Mouse (Mus musculus): ENCODE measurements around the gene Wfikkn1. TPM values are rescaled to one million over a fixed set of nuclear protein-coding genes. Genes with fewer than 3 reads are reported as not detected.
A peak's percentile ranks its signal among the peaks of the same experiment; 100 is the strongest.

The Wfikkn1 gene
- polyA plus RNA-seq, 1 experiment from 2014 or later: 0.42 TPM

- H3K4me3 ChIP-seq (ENCODE audit: low read depth, low read length): no peak overlapping the region
- no peak overlapping the region for H3K27ac ChIP-seq (replicated peaks; ENCODE audit: low read depth, low read length)
- no peaks in the 10 kb centered on the region for H3K27me3 ChIP-seq (replicated peaks; ENCODE audit: control insufficient read depth, insufficient read depth, low read length)
- peak; percentile 79 for DNase-seq (ENCODE audit: low spot score)
- no peak overlapping the region for H3K4me2 ChIP-seq (ENCODE audit: low read depth, low read length)
- H3K36me3 ChIP-seq (ENCODE audit: control insufficient read depth, insufficient read depth, low read length): peaks cover 14% of the 10 kb centered on the region; the same call in 1 of the 2 replicates
- H3K9ac ChIP-seq (ENCODE audit: low read depth, low read length): no peak overlapping the region
- ATAC-seq (ENCODE audit: low read depth): peak; percentile 86
- no peaks in the 10 kb centered on the region for H3K4me1 ChIP-seq (ENCODE audit: control insufficient read depth, insufficient read depth, low read length)
- 35% methylated on average over 2 of the region's 2 CpGs for WGBS
- H3K9me3 ChIP-seq (ENCODE audit: control insufficient read depth, low read length): no peaks in the 10 kb centered on the region
Measured at GRCm38 (mm10) chr17:25893975-25894617, 13.4 kb upstream of the Wfikkn1 start.

GRCm38 (mm10) chr17:25888837-25889236 lies 8.2 kb upstream of the Wfikkn1 start:
- H3K27me3 ChIP-seq (replicated peaks; ENCODE audit: control insufficient read depth, insufficient read depth, low read length): no peaks in the 10 kb centered on the region
- peaks cover 44% of the 10 kb centered on the region for H3K36me3 ChIP-seq (ENCODE audit: control insufficient read depth, insufficient read depth, low read length)
- H3K4me3 ChIP-seq (ENCODE audit: low read depth, low read length): no peak overlapping the region
- no peak overlapping the region for H3K4me2 ChIP-seq (ENCODE audit: low read depth, low read length)
- WGBS: 89% methylated on average over 3 of the region's 3 CpGs
- no peaks in the 10 kb centered on the region for H3K9me3 ChIP-seq (ENCODE audit: control insufficient read depth, low read length)
- no peak for ATAC-seq (ENCODE audit: low read depth)
- DNase-seq (ENCODE audit: low spot score): no peak
- no peak overlapping the region for H3K9ac ChIP-seq (ENCODE audit: low read depth, low read length)
- H3K27ac ChIP-seq (replicated peaks; ENCODE audit: low read depth, low read length): no peak overlapping the region
- no peaks in the 10 kb centered on the region for H3K4me1 ChIP-seq (ENCODE audit: control insufficient read depth, insufficient read depth, low read length)

DNA sequence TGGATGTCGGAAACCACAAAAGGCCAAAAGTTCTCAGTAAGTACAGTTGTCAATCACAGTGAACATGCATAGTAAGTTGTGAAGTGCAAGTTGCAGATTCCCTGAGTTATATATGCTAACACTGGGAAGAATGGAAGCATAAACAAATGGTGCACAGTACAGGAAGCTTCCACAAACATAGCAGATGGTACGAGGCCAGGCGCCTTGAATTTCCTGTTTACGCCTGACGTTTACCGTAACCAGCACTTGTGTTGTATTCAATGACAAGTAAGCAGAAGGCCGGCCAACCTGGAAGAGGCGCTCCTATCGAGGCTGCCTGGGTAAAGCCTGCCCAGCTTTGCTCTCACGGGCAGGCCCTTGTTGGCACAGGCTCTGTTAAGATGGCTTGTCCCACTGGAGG lies 6.8 kb upstream of the Wfikkn1 start:
- H3K4me3 ChIP-seq (ENCODE audit: low read depth, low read length): no peak overlapping the region
- H3K4me1 ChIP-seq (ENCODE audit: control insufficient read depth, insufficient read depth, low read length): no peaks in the 10 kb centered on the region
- no peak overlapping the region for H3K27ac ChIP-seq (replicated peaks; ENCODE audit: low read depth, low read length)
- ATAC-seq (ENCODE audit: low read depth) (no peak), DNase-seq (ENCODE audit: low spot score) (no peak)
- H3K4me2 ChIP-seq (ENCODE audit: low read depth, low read length): no peak overlapping the region
- H3K9me3 ChIP-seq (ENCODE audit: control insufficient read depth, low read length): no peaks in the 10 kb centered on the region
- peaks cover 58% of the 10 kb centered on the region for H3K36me3 ChIP-seq (ENCODE audit: control insufficient read depth, insufficient read depth, low read length)
- no peaks in the 10 kb centered on the region for H3K27me3 ChIP-seq (replicated peaks; ENCODE audit: control insufficient read depth, insufficient read depth, low read length)
- H3K9ac ChIP-seq (ENCODE audit: low read depth, low read length): no peak overlapping the region
- WGBS: 82% methylated on average over 10 of the region's 10 CpGs

DNA sequence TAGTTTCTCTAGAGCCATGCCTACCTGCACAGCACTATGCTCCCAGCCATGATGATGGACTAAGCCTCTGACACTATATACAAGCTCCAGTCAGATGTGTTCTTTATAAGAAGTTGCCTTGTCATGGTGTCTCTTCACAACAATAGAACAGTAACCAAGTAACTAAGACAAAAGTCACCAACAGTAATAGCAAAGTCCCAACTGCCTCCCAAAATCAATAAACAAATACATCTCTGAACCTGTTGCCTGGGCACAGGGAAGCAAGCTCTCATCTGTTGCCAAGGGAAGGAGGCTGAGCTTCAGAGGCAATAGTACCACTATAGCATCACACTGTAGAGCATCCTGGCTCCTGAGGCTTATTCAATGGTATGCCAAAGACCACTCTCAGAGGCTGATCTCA lies 6.1 kb upstream of the Wfikkn1 start:
- no peak overlapping the region for H3K4me3 ChIP-seq (ENCODE audit: low read depth, low read length)
- H3K4me1 ChIP-seq (ENCODE audit: control insufficient read depth, insufficient read depth, low read length): no peaks in the 10 kb centered on the region
- H3K4me2 ChIP-seq (ENCODE audit: low read depth, low read length): no peak overlapping the region
- no peaks in the 10 kb centered on the region for H3K9me3 ChIP-seq (ENCODE audit: control insufficient read depth, low read length)
- H3K9ac ChIP-seq (ENCODE audit: low read depth, low read length): no peak overlapping the region
- H3K27me3 ChIP-seq (replicated peaks; ENCODE audit: control insufficient read depth, insufficient read depth, low read length): no peaks in the 10 kb centered on the region
- peaks cover 65% of the 10 kb centered on the region for H3K36me3 ChIP-seq (ENCODE audit: control insufficient read depth, insufficient read depth, low read length)
- DNase-seq (ENCODE audit: low spot score): no peak
- ATAC-seq (ENCODE audit: low read depth): no peak
- no peak overlapping the region for H3K27ac ChIP-seq (replicated peaks; ENCODE audit: low read depth, low read length)

DNA sequence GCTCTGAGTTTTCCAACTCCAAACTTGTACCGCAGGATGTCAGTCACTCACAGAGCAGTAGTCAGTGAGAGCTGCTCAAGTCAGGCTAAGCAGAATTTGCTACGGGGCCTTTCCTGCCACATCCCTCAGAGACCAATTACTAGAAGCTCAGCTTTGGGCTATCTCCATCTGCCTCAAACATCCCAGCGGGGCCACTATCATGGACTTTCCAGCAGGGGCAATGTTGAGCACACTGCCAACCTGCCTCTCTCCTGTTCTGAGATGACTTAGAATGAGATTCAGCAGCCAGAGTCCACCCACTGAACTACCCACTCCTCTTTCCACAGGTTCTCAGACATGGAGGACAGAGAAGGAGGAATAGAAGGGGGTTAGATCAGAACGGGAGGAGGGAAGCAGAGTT lies 5.0 kb upstream of the Wfikkn1 start:
- DNase-seq (ENCODE audit: low spot score) (no peak), ATAC-seq (ENCODE audit: low read depth) (0 out of 2 replicates have a peak, but pooled peaks have one; percentile 23)
- no peaks in the 10 kb centered on the region for H3K27me3 ChIP-seq (replicated peaks; ENCODE audit: control insufficient read depth, insufficient read depth, low read length)
- WGBS: 34% methylated on average over 4 of the region's 4 CpGs
- no peak overlapping the region for H3K9ac ChIP-seq (ENCODE audit: low read depth, low read length)
- peaks cover 68% of the 10 kb centered on the region for H3K36me3 ChIP-seq (ENCODE audit: control insufficient read depth, insufficient read depth, low read length)
- H3K4me1 ChIP-seq (ENCODE audit: control insufficient read depth, insufficient read depth, low read length): no peaks in the 10 kb centered on the region
- H3K9me3 ChIP-seq (ENCODE audit: control insufficient read depth, low read length): no peaks in the 10 kb centered on the region
- H3K4me2 ChIP-seq (ENCODE audit: low read depth, low read length): no peak overlapping the region
- no peak overlapping the region for H3K4me3 ChIP-seq (ENCODE audit: low read depth, low read length)
- no peak overlapping the region for H3K27ac ChIP-seq (replicated peaks; ENCODE audit: low read depth, low read length)

- no peak overlapping the region for H3K27ac ChIP-seq (replicated peaks; ENCODE audit: low read depth, low read length)
- DNase-seq (ENCODE audit: low spot score): no peak
- H3K36me3 ChIP-seq (ENCODE audit: control insufficient read depth, insufficient read depth, low read length): peaks cover 56% of the 10 kb centered on the region
- H3K27me3 ChIP-seq (replicated peaks; ENCODE audit: control insufficient read depth, insufficient read depth, low read length): no peaks in the 10 kb centered on the region
- H3K4me3 ChIP-seq (ENCODE audit: low read depth, low read length): no peak overlapping the region
- no peak overlapping the region for H3K9ac ChIP-seq (ENCODE audit: low read depth, low read length)
- no peaks in the 10 kb centered on the region for H3K4me1 ChIP-seq (ENCODE audit: control insufficient read depth, insufficient read depth, low read length)
- no peak for ATAC-seq (ENCODE audit: low read depth)
- H3K4me2 ChIP-seq (ENCODE audit: low read depth, low read length): no peak overlapping the region
- no peaks in the 10 kb centered on the region for H3K9me3 ChIP-seq (ENCODE audit: control insufficient read depth, low read length)
- 92% methylated on average over 3 of the region's 3 CpGs for WGBS
Measured at GRCm38 (mm10) chr17:25883824-25884223, 3.2 kb upstream of the Wfikkn1 start.

- WGBS: 85% methylated on average over 8 of the region's 8 CpGs
- ATAC-seq (ENCODE audit: low read depth) (no peak), DNase-seq (ENCODE audit: low spot score) (no peak)
- Histone ChIP-seq H3K27ac (replicated peaks; ENCODE audit: low read depth, low read length) (no peak overlapping the region), H3K4me1 (ENCODE audit: control insufficient read depth, insufficient read depth, low read length) (no peaks in the 10 kb centered on the region), H3K4me2 (ENCODE audit: low read depth, low read length) (no peak overlapping the region), H3K4me3 (ENCODE audit: low read depth, low read length) (no peak overlapping the region), H3K9me3 (ENCODE audit: control insufficient read depth, low read length) (no peaks in the 10 kb centered on the region), H3K36me3 (ENCODE audit: control insufficient read depth, insufficient read depth, low read length) (peaks cover 56% of the 10 kb centered on the region), H3K9ac (ENCODE audit: low read depth, low read length) (no peak overlapping the region), H3K27me3 (replicated peaks; ENCODE audit: control insufficient read depth, insufficient read depth, low read length) (no peaks in the 10 kb centered on the region)
Measured at GRCm38 (mm10) chr17:25883268-25883667, 2.6 kb upstream of the Wfikkn1 start.

DNA sequence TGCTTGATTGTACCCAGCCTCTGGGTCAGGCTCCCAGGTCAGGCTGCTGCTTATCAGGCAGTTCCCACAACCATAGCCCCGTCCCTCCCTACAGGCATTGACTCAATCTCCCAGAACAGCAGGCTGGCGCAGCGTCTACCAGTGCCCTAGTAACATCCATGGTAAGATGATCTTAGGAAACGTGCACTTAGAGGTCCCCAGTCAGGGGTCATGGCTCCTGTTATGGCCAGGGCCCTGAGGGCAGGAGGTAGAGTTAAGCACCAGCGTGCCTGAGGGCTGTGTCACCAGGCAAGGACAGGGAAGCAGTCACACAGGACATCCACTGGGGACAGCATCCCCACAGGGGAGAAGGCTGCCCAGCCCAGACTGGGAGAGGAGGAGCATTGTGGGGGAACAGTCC lies 1.6 kb upstream of the Wfikkn1 start:
- Histone ChIP-seq H3K9me3 (ENCODE audit: control insufficient read depth, low read length) (no peaks in the 10 kb centered on the region), H3K4me2 (ENCODE audit: low read depth, low read length) (no peak overlapping the region), H3K36me3 (ENCODE audit: control insufficient read depth, insufficient read depth, low read length) (peaks cover 51% of the 10 kb centered on the region), H3K4me1 (ENCODE audit: control insufficient read depth, insufficient read depth, low read length) (no peaks in the 10 kb centered on the region), H3K9ac (ENCODE audit: low read depth, low read length) (no peak overlapping the region), H3K27ac (replicated peaks; ENCODE audit: low read depth, low read length) (no peak overlapping the region), H3K27me3 (replicated peaks; ENCODE audit: control insufficient read depth, insufficient read depth, low read length) (no peaks in the 10 kb centered on the region), H3K4me3 (ENCODE audit: low read depth, low read length) (no peak overlapping the region)
- 25% methylated on average over 5 of the region's 5 CpGs for WGBS
- ATAC-seq (ENCODE audit: low read depth): no peak
- no peak for DNase-seq (ENCODE audit: low spot score)

DNA sequence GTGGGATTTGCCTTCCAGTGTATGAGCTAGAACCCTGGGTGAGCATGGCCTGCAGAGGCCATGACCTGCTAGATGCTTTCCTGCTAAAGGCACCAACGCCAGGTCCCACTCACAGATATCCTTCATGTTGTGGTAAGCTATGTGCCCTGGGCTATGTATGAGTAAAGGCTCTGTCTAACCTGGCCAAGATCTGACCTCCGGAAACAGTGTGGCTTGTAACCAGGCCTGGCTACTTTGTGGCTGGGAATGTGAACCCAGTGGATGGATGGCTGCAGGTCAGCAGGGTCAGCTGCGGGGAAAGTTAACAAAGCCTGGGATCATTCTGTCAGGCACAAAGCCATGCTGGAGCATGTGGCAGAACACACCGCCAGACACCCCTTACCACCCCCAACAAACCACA lies 1.0 kb upstream of the Wfikkn1 start:
- ATAC-seq (ENCODE audit: low read depth) (no peak), DNase-seq (ENCODE audit: low spot score) (no peak)
- no peak overlapping the region for H3K4me2 ChIP-seq (ENCODE audit: low read depth, low read length)
- H3K9ac ChIP-seq (ENCODE audit: low read depth, low read length): no peak overlapping the region
- WGBS: 35% methylated on average over 4 of the region's 4 CpGs
- H3K27ac ChIP-seq (replicated peaks; ENCODE audit: low read depth, low read length): no peak overlapping the region
- H3K36me3 ChIP-seq (ENCODE audit: control insufficient read depth, insufficient read depth, low read length): peaks cover 49% of the 10 kb centered on the region
- no peaks in the 10 kb centered on the region; the same call in 1 of the 2 replicates for H3K4me1 ChIP-seq (ENCODE audit: control insufficient read depth, insufficient read depth, low read length)
- H3K27me3 ChIP-seq (replicated peaks; ENCODE audit: control insufficient read depth, insufficient read depth, low read length): no peaks in the 10 kb centered on the region
- H3K9me3 ChIP-seq (ENCODE audit: control insufficient read depth, low read length): no peaks in the 10 kb centered on the region
- no peak overlapping the region for H3K4me3 ChIP-seq (ENCODE audit: low read depth, low read length)

Measured in embryonic facial prominence, embryonic 14.5 days (tissue).